Mouse (Mus musculus): Measurements from ENCODE around the gene Rbbp4. TPM values are rescaled to one million over a fixed set of nuclear protein-coding genes. Genes with fewer than 3 reads are reported as not detected.

Rbbp4 gene
- total RNA-seq, 2 experiments from 2014 or later: 122 to 259 TPM

GRCm38 (mm10) chr4:129260678-129261077 is 74.5 kb downstream of the Rbbp4 start:
- no peak for ATAC-seq (replicated peaks; ENCODE audit: poor library complexity)

- no peak for ATAC-seq (replicated peaks; ENCODE audit: poor library complexity)
Measured at GRCm38 (mm10) chr4:129259101-129259500, 76.1 kb downstream of the Rbbp4 start.

Other genes with a start within 250 kb of the Rbbp4 start
- gene Tmem54, start 229.8 kb downstream of the Rbbp4 start, total RNA-seq (2015): 1.6 TPM in 1 of 2 replicates, not detected in the other
- gene Tmem54, start 229.8 kb downstream of the Rbbp4 start, total RNA-seq (2017): 0.12 TPM in 1 of 2 replicates, not detected in the other
- not detected in 2 replicates for gene Hpca, start 213.3 kb downstream of the Rbbp4 start, total RNA-seq (2015)
- gene Hpca, start 213.3 kb downstream of the Rbbp4 start, total RNA-seq (2017): not detected in 2 replicates
- gene Fndc5, start 198.4 kb downstream of the Rbbp4 start, total RNA-seq (2015): not detected in 2 replicates
- gene Fndc5, start 198.4 kb downstream of the Rbbp4 start, total RNA-seq (2017): not detected in 2 replicates
- 25.1 and 42.6 TPM in 2 replicates for gene S100pbp, start 145.6 kb downstream of the Rbbp4 start, total RNA-seq (2015)
- 13.2 and 23.5 TPM in 2 replicates for gene S100pbp, start 145.6 kb downstream of the Rbbp4 start, total RNA-seq (2017)
- gene Yars, start 145.6 kb downstream of the Rbbp4 start, total RNA-seq (2015): 25.2 and 28.0 TPM in 2 replicates
- gene Yars, start 145.6 kb downstream of the Rbbp4 start, total RNA-seq (2017): 55.3 and 60.7 TPM in 2 replicates
- 0.12 and 0.25 TPM in 2 replicates for gene C77080, start 74.0 kb downstream of the Rbbp4 start, total RNA-seq (2015)
- not detected in 2 replicates for gene C77080, start 74.0 kb downstream of the Rbbp4 start, total RNA-seq (2017)
- not detected in 2 replicates for gene Sync, start 47.8 kb downstream of the Rbbp4 start, total RNA-seq (2015)
- 0.08 TPM in 1 of 2 replicates, not detected in the other for gene Sync, start 47.8 kb downstream of the Rbbp4 start, total RNA-seq (2017)
- 81.4 and 89.6 TPM in 2 replicates for gene Zbtb8os, start 325 bp upstream of the Rbbp4 start, total RNA-seq (2015)
- 94.6 and 102 TPM in 2 replicates for gene Zbtb8os, start 325 bp upstream of the Rbbp4 start, total RNA-seq (2017)
- gene Zbtb8a, start 42.7 kb upstream of the Rbbp4 start, total RNA-seq (2015): 2.1 and 2.6 TPM in 2 replicates
- 5.4 and 7.3 TPM in 2 replicates for gene Zbtb8a, start 42.7 kb upstream of the Rbbp4 start, total RNA-seq (2017)
- gene Zbtb8b, start 105.5 kb upstream of the Rbbp4 start, total RNA-seq (2015): not detected in 2 replicates
- not detected in 2 replicates for gene Zbtb8b, start 105.5 kb upstream of the Rbbp4 start, total RNA-seq (2017)
- gene Bsdc1, start 126.2 kb upstream of the Rbbp4 start, total RNA-seq (2015): 14.4 and 14.6 TPM in 2 replicates
- 23.1 and 24.8 TPM in 2 replicates for gene Bsdc1, start 126.2 kb upstream of the Rbbp4 start, total RNA-seq (2017)
- not detected in 2 replicates for gene Tssk3, start 155.7 kb upstream of the Rbbp4 start, total RNA-seq (2015)
- not detected in 2 replicates for gene Tssk3, start 155.7 kb upstream of the Rbbp4 start, total RNA-seq (2017)
- gene Fam229a, start 155.8 kb upstream of the Rbbp4 start, total RNA-seq (2015): not detected in 2 replicates
- not detected in 2 replicates for gene Fam229a, start 155.8 kb upstream of the Rbbp4 start, total RNA-seq (2017)
- 56.8 and 62.3 TPM in 2 replicates for gene Marcksl1, start 178.2 kb upstream of the Rbbp4 start, total RNA-seq (2015)
- 37.5 and 43.9 TPM in 2 replicates for gene Marcksl1, start 178.2 kb upstream of the Rbbp4 start, total RNA-seq (2017)
- gene Hdac1, start 207.3 kb upstream of the Rbbp4 start, total RNA-seq (2015): 114 and 119 TPM in 2 replicates
- gene Hdac1, start 207.3 kb upstream of the Rbbp4 start, total RNA-seq (2017): 58.5 and 79.7 TPM in 2 replicates
- gene Lck, start 238.3 kb upstream of the Rbbp4 start, total RNA-seq (2015): 1.2 and 2.7 TPM in 2 replicates
- 3.5 and 4.4 TPM in 2 replicates for gene Lck, start 238.3 kb upstream of the Rbbp4 start, total RNA-seq (2017)
- gene Fam167b, start 243.2 kb upstream of the Rbbp4 start, total RNA-seq (2015): not detected in 2 replicates
- gene Fam167b, start 243.2 kb upstream of the Rbbp4 start, total RNA-seq (2017): not detected in 2 replicates